Mouse (Mus musculus) kidney, postnatal 10 days (tissue): Measurements from ENCODE around the gene Gal3st3.
A peak's percentile ranks its signal among the peaks of the same experiment; 100 is the strongest.

Experiments
- DNase-seq: peaks from one replicate; pipeline ENCODE4 v3.0.0; 2021; ENCODE audit warnings: mixed read lengths

Gene Gal3st3

GRCm38 (mm10) chr19:5297903-5298800 lies at the start of gene Gal3st3:
Gal3st3 (plus strand) TSS chr19:5298331.
- DNase-seq = no peak

DNA sequence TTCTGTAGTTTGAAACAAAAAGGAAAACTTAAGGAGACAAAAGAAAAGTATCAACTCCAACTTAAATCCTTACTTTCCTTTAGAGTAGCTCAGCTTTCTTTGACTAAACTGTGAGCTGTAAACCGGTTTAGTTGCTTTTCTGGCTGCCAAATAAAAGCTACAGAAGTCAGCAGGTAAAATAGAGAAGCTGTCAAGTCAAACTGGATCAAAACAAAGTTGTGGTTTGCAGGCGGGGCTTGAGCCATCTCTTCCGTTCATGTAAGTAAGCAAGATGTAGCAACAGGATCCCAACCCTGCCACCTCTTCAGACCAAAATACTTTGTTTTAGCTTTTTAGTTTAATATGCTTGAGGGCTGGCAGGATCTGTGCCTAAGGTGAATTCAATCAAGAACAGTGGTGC lies 41.0 kb upstream of the Gal3st3 start:
- no peak for DNase-seq

- no peak for DNase-seq
These were observed 31.1 kb upstream of the Gal3st3 start for GRCm38 (mm10) chr19:5267015-5267414.

DNA sequence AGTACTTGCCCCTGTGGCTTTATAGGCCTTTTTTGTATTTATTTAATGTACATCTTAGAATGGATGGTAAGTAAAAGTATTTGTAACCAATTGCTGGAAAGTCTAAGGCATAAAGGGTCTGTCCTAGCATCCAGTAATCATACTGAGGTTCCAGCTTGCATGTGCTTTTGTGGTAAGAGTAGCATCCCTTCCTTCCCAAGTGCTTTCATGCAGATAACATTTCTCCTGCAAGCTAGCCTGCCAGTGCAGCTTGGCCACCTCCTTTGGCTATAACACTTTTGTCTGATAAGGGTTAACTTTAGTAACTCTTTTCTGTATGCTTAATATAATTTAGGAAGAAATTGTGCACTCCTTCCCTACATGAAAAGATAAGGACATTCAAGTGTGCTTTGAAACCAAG lies 30.1 kb upstream of the Gal3st3 start:
- no peak for DNase-seq

DNA sequence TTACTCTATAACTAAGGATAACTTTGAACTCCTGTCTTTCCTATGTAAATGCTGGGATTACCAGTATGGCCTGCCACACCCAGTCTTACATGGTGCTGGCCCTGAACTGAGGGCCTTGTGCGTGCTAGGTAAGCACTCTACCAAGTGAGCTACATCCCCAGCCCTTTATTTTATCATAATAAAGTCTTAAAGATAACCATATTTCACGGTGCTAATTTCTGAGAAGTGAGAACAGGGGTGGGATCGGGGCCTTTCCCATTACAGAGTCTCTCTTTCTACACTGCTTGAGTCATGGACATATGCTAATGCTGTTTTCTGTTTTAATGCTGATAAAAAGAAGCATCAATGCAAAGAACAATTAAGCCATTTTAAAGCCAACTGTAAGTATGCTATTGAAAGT lies 29.3 kb upstream of the Gal3st3 start:
- DNase-seq = no peak

GRCm38 (mm10) chr19:5269392-5269791 lies 28.7 kb upstream of the Gal3st3 start:
- no peak for DNase-seq

DNA sequence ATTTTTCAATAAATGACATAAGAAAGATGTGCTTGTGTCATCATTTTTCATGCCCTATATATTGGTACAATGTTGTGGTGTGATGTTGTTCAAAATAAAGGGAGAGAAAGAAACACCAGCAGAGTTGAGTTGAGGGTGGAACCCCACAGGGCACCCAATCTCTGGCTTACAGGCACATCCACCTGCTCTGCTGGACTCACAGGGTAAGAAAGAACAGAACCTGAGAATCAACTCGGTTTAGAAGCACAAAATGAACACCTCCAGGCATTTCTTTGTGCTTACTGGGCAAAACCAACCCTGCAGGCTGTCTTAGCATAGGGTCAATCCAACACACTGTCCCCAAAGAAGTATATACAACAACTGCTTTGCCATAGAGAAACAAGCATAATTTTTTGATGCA lies 26.7 kb upstream of the Gal3st3 start:
- no peak for DNase-seq

DNA sequence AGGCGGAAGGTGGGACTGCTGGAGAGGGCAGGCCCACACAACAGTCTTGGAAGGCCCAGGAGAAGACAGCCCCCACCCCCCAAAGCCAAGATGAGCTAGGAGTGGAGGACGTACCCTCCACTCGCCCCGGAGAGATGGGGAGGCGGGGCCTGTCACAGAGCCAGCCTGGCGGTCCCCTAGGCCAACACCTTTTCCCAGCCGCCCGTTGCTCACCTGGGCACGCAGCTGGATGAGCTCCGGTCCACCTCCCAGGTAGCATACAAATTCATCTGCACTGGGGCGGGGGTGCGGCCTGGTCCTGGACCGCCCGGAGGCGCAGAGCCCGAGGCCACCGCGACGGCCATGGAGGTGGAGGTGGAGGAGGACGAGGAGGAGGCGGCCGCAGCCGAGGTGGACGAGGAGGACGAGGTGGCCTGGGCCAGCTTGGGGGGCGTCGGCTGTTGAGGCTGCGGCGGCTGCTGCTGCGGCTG lies 25.8 kb upstream of the Gal3st3 start:
- DNase-seq = peak; percentile 70

DNA sequence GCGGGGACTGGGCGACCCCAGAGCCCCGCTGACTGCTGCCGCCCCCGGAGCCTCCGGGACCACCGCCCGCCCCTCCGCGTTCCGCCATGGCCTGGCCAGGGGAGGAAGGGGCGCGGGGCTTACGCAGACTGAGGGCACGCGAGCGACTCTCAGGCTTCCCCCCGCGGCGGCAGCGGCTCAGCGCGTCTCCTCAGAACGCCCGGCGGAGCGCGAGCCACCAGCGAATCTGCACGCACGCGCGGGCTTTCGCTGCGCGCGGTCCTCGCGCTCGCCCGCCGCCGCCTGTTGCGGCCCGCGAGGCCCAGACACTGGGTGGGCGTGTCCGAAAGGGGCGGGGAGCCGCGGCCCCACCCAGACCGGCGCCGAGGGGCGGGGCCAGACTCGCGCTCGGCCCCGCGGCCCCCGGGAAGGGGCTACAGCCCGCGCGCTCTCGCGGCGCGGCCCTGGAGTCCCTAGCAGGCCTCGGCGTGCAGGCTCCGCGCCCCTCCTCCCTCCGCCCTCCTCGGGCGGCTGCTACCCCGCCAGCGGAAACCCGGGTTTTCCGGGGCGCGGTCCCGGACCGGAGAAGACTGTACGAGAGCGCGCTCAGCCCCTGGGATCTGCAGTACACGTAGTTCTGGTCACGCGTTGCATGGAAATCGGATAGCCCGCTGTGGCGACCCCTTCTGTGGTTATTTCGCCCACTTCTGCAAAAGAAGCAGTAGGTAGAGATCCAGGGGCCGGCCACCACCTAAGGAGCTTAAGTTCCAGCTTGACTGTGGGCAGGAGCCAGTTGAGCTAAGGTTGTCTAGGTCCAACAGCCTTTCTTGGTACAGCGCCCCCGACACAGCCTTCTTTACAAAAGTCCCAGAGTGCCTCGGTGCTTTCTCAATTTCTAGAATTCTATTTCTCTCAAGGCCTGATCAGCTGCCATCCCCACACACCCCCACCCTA lies 25.1 kb upstream of the Gal3st3 start, which contains the start of gene Pacs1:
TSS of gene Pacs1 (minus strand) at position 319 of the 933 bp plus-strand sequence.
- peak; percentile 95 for DNase-seq

GRCm38 (mm10) chr19:5273916-5274315 lies 24.2 kb upstream of the Gal3st3 start:
- DNase-seq = no peak

- no peak for DNase-seq
These were observed 23.5 kb upstream of the Gal3st3 start for GRCm38 (mm10) chr19:5274641-5275040.

DNA sequence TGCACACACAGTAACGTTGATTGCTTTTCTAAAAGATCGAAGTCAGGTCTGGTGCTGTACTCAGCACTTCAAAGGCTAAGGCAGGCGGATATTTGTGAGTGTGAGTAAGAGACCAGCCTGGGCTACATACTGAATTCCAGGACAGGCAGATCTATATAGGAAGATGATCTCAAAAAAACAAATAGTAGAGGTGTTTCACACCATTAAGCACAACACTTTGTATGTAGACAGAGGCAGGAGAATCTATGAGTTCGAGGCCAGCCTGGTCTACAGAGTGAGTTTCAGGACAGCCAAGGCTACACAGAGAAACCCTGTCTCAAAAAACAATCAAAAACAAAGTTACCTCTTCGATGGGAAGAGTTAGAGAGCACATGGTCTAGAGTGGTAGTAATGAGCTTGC lies 22.4 kb upstream of the Gal3st3 start:
- no peak for DNase-seq

GRCm38 (mm10) chr19:5276531-5276930 lies 21.6 kb upstream of the Gal3st3 start:
- no peak for DNase-seq

DNA sequence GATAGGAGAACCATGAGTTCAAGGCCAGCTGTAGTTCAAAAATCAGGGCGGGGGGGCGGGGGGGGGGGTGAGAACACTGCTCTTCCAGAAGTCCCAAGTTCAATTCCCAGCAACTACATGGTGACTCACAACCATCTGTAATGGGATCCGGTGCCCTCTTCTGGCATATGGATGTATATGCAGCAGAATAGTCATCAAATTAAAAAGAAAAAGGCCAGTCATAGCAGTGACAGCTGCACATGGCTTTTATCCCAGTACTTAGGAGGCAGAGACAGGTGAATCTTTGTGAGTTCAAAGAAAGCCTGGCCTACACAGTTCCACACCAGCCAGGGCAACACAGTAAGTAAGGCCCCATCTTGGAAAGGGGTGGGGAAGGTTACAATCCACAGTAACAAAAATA lies 21.0 kb upstream of the Gal3st3 start:
- no peak for DNase-seq

GRCm38 (mm10) chr19:5278381-5278780 lies 19.8 kb upstream of the Gal3st3 start:
- DNase-seq = no peak

- DNase-seq = peak; percentile 99
These were observed 3.0 kb upstream of the Gal3st3 start, which contains the start of gene Sf3b2 for GRCm38 (mm10) chr19:5294972-5295735. Sf3b2 (minus strand) TSS chr19:5295455.

GRCm38 (mm10) chr19:5295736-5296075 lies 2.4 kb upstream of the Gal3st3 start:
- DNase-seq = no peak

GRCm38 (mm10) chr19:5296630-5297029 lies 1.5 kb upstream of the Gal3st3 start:
- DNase-seq = no peak

DNA sequence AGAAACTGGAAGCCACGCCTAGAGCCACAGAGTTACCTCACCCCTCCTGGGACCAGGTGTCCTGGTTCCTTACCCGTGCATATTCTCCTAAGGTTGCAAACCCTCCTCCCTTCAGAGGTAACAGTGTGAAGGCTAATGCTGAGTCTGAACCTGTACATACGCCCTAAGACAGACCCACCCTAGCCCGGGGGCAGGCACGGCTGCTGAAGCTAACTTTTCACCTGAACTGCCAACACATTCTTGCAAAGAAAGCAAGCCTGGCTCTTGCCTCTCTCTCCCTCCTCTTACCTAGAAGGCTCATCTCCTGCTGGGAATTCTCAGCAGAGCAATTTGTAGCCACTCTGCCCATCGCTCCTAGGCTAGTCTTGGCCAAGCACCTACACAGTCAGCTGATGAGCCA lies 2.5 kb downstream of the Gal3st3 start:
- no peak for DNase-seq

- peak; percentile 83 for DNase-seq
These were observed 4.3 kb downstream of the Gal3st3 start for GRCm38 (mm10) chr19:5302455-5302854.

DNA sequence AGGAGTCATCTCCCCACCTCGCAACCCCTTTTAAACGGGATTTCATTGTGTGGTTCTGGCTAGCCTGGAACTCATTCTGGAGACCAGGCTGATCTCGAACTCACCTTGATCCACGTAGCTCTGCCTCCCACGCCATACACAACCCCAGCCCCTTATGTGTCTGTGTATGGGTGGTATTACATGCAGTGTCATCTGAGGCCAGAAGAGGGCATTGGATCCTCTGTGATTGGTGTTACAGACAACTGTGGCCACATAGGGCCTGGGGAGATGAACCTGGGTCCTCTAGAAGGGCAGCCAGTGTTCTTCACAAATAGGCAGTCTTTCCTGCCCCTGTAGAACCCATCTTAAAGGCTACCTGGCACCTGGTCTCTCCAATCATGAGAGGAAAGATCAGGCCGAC lies 8.1 kb downstream of the Gal3st3 start:
- no peak for DNase-seq

- peak; percentile 30 for DNase-seq
These were observed 9.0 kb downstream of the Gal3st3 start for GRCm38 (mm10) chr19:5306968-5307734.
